Mouse (Mus musculus): ENCODE results near the gene Ctnna2. TPM values are rescaled to one million over a fixed set of nuclear protein-coding genes. Genes with fewer than 3 reads are reported as not detected.

The Ctnna2 gene
- polyA plus RNA-seq, 1 experiment from 2014 or later: not detected

DNA sequence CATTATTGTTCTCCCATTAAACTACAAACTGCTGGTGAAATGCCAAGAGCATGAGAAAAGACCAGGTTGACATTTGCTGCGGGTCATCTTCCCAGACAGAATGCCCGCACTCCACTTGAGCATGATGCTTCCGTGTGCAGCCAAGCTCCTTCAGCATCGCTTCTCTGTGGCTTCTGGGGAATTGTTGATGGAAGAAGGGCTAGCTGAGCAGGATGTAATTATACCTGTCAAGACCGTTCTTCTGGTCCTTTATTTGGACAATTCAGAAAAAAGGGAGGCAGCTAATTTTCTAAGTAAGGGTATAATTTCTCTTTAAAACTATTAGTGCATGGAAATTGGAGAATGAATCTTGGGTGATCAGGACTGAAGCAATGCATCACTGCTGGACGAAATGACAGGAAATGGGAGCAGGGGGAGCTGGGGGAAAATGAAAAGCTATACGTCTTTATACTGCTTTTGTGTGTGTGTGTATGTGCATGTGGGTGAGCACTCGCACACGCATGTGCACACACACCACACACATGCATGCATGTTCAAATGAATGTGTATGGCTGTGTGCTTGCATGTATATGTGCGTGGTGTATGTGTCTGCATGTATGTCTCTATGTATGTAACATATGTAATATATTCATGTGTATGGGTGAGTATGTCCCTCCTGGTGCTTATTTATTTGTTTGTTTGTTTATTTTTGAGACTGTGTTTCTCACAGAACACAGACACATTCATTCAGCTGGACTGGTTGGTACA is 211.0 kb downstream of the Ctnna2 start:
- H3K9me3 ChIP-seq (ENCODE audit: low read length): peaks cover 2% of the 10 kb centered on the region; the same call in 1 of the 2 replicates
- H3K4me3 ChIP-seq (ENCODE audit: low read depth, low read length): no peak overlapping the region
- TF ChIP-seq EP300 (IDR thresholded peaks at IDR 0.05; ENCODE audit: low read depth) (no peak), CTCF (IDR thresholded peaks at IDR 0.05; ENCODE audit: low read depth) (no peak)
- H3K27me3 ChIP-seq (ENCODE audit: insufficient read depth, low read length): no peaks in the 10 kb centered on the region
- WGBS (ENCODE audit: insufficient replicate concordance): 72% methylated on average over 10 of the region's 10 CpGs
- H3K9ac ChIP-seq (replicated peaks): no peak overlapping the region
- no peak overlapping the region for H3K27ac ChIP-seq (ENCODE audit: low read depth)
- DNase-seq (no peak), ATAC-seq (no peak)
- no peak overlapping the region for H3K4me2 ChIP-seq (ENCODE audit: low read depth, low read length)
- H3K4me1 ChIP-seq (ENCODE audit: insufficient read depth): no peaks in the 10 kb centered on the region
- no peaks in the 10 kb centered on the region for H3K36me3 ChIP-seq (replicated peaks; ENCODE audit: insufficient read depth, low read length)

- peak; percentile 79 for ATAC-seq
Observed at GRCm38 (mm10) chr6:77758164-77758563, 221.3 kb downstream of the Ctnna2 start.

DNA sequence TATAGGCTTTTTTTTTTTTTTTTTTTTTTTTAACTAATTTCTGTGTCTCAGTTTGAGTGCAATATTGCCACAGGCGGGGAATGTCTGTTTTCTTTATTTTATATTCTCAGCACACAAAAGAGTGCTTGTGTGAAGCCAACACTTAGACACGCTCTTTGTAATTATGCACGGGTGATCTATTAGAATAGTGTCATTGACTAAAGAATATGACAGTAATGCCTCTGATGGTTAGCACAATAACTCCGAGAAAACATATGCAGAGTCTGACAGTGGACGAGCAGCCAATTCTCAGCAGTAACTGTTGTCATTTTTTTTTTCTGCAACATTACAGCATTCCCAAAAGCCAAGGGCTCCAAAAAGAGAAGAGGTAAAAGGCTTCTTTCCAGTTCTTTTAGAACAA is 234.1 kb downstream of the Ctnna2 start:
- Histone ChIP-seq H3K9ac (replicated peaks) (no peak overlapping the region), H3K36me3 (replicated peaks; ENCODE audit: insufficient read depth, low read length) (no peaks in the 10 kb centered on the region), H3K4me3 (ENCODE audit: low read depth, low read length) (no peak overlapping the region), H3K27ac (ENCODE audit: low read depth) (no peak overlapping the region), H3K4me2 (ENCODE audit: low read depth, low read length) (no peak overlapping the region), H3K4me1 (ENCODE audit: insufficient read depth) (no peaks in the 10 kb centered on the region), H3K27me3 (ENCODE audit: insufficient read depth, low read length) (no peaks in the 10 kb centered on the region), H3K9me3 (ENCODE audit: low read length) (no peaks in the 10 kb centered on the region)
- TF ChIP-seq CTCF (IDR thresholded peaks at IDR 0.05; ENCODE audit: low read depth) (no peak), EP300 (IDR thresholded peaks at IDR 0.05; ENCODE audit: low read depth) (no peak)
- WGBS (ENCODE audit: insufficient replicate concordance): 80% methylated on average over 5 of the region's 5 CpGs
- DNase-seq (no peak), ATAC-seq (no peak)

More at GRCm38 (mm10) chr6:77758164-77758563, 221.3 kb downstream of the Ctnna2 start:
- Histone ChIP-seq H3K4me2 (ENCODE audit: low read depth, low read length) (no peak overlapping the region), H3K4me1 (ENCODE audit: insufficient read depth) (no peaks in the 10 kb centered on the region), H3K4me3 (ENCODE audit: low read depth, low read length) (no peak overlapping the region), H3K36me3 (replicated peaks; ENCODE audit: insufficient read depth, low read length) (no peaks in the 10 kb centered on the region), H3K9ac (replicated peaks) (no peak overlapping the region), H3K27me3 (ENCODE audit: insufficient read depth, low read length) (no peaks in the 10 kb centered on the region), H3K27ac (ENCODE audit: low read depth) (peak overlapping the region; percentile 67), H3K9me3 (ENCODE audit: low read length) (no peaks in the 10 kb centered on the region)
- no peak for DNase-seq
- TF ChIP-seq EP300 (IDR thresholded peaks at IDR 0.05; ENCODE audit: low read depth) (no peak), CTCF (IDR thresholded peaks at IDR 0.05; ENCODE audit: low read depth) (no peak)
- 45% methylated on average over 3 of the region's 3 CpGs for WGBS (ENCODE audit: insufficient replicate concordance)

GRCm38 (mm10) chr6:77743651-77744050 is 235.8 kb downstream of the Ctnna2 start:
- H3K4me3 ChIP-seq (ENCODE audit: low read depth, low read length): no peak overlapping the region
- no peak for TF ChIP-seq EP300 (IDR thresholded peaks at IDR 0.05; ENCODE audit: low read depth)
- TF ChIP-seq CTCF (IDR thresholded peaks at IDR 0.05; ENCODE audit: low read depth): no peak
- H3K4me1 ChIP-seq (ENCODE audit: insufficient read depth): no peaks in the 10 kb centered on the region
- no peaks in the 10 kb centered on the region for H3K9me3 ChIP-seq (ENCODE audit: low read length)
- no peak overlapping the region for H3K9ac ChIP-seq (replicated peaks)
- H3K4me2 ChIP-seq (ENCODE audit: low read depth, low read length): no peak overlapping the region
- no peaks in the 10 kb centered on the region for H3K27me3 ChIP-seq (ENCODE audit: insufficient read depth, low read length)
- no peak for DNase-seq
- ATAC-seq: no peak
- H3K36me3 ChIP-seq (replicated peaks; ENCODE audit: insufficient read depth, low read length): no peaks in the 10 kb centered on the region
- H3K27ac ChIP-seq (ENCODE audit: low read depth): no peak overlapping the region

- DNase-seq (no peak), ATAC-seq (no peak)
- Histone ChIP-seq H3K4me2 (ENCODE audit: low read depth, low read length) (no peak overlapping the region), H3K4me3 (ENCODE audit: low read depth, low read length) (no peak overlapping the region), H3K9ac (replicated peaks) (no peak overlapping the region), H3K36me3 (replicated peaks; ENCODE audit: insufficient read depth, low read length) (no peaks in the 10 kb centered on the region), H3K9me3 (ENCODE audit: low read length) (no peaks in the 10 kb centered on the region), H3K4me1 (ENCODE audit: insufficient read depth) (no peaks in the 10 kb centered on the region), H3K27ac (ENCODE audit: low read depth) (no peak overlapping the region), H3K27me3 (ENCODE audit: insufficient read depth, low read length) (no peaks in the 10 kb centered on the region)
- TF ChIP-seq EP300 (IDR thresholded peaks at IDR 0.05; ENCODE audit: low read depth) (no peak), CTCF (IDR thresholded peaks at IDR 0.05; ENCODE audit: low read depth) (no peak)
- WGBS (ENCODE audit: insufficient replicate concordance): 66% methylated on average over 1 of the region's 1 CpGs
Observed at GRCm38 (mm10) chr6:77742988-77743387, 236.5 kb downstream of the Ctnna2 start.

GRCm38 (mm10) chr6:77738640-77739039 is 240.9 kb downstream of the Ctnna2 start:
- Histone ChIP-seq H3K27ac (ENCODE audit: low read depth) (no peak overlapping the region), H3K4me3 (ENCODE audit: low read depth, low read length) (no peak overlapping the region), H3K27me3 (ENCODE audit: insufficient read depth, low read length) (no peaks in the 10 kb centered on the region), H3K9me3 (ENCODE audit: low read length) (no peaks in the 10 kb centered on the region), H3K9ac (replicated peaks) (no peak overlapping the region), H3K36me3 (replicated peaks; ENCODE audit: insufficient read depth, low read length) (no peaks in the 10 kb centered on the region), H3K4me1 (ENCODE audit: insufficient read depth) (no peaks in the 10 kb centered on the region), H3K4me2 (ENCODE audit: low read depth, low read length) (no peak overlapping the region)
- no peak for ATAC-seq
- WGBS (ENCODE audit: insufficient replicate concordance): 62% methylated on average over 4 of the region's 4 CpGs
- DNase-seq: no peak
- TF ChIP-seq CTCF (IDR thresholded peaks at IDR 0.05; ENCODE audit: low read depth) (no peak), EP300 (IDR thresholded peaks at IDR 0.05; ENCODE audit: low read depth) (no peak)

Data from liver, postnatal 0 days (tissue).